In genomic region chr5:119246824-119247223, GRCm38 (mm10) we compare ENCODE assay signal across 9 mouse cellular contexts.
DNase-seq lines count a peak whose midpoint lies in the region; ATAC-seq lines count a peak whose summit lies in the region.
"Had no signal": no experiment of that assay in that cellular context is flagged by ENCODE, and none has a peak within 500 bp of the region (broad histone marks: within the 10 kb centered on the region; RNA-seq: fewer than 3 reads in every experiment).

No protein-coding gene starts in this region.

- intact Hi-C loops in heart, postnatal 25 days (cut with DNase I) = loop anchor here (2.0 kb wide), 1 partner anchor 424 kb away; the partner anchor contains the start of gene Tbx3

- no peaks in the 10 kb centered on the region for H3K27me3 ChIP-seq in forebrain, embryonic 13.5 days
- H3K27me3 ChIP-seq in forebrain, embryonic 10.5 days (ENCODE audit: poor library complexity, severe bottlenecking) = no peaks in the 10 kb centered on the region; the same call in 1 of the 2 replicates

- no peak overlapping the region for H3K27ac ChIP-seq in forebrain, embryonic 13.5 days
- H3K27ac ChIP-seq in forebrain, embryonic 10.5 days = no peak overlapping the region; the same call in 1 of the 2 replicates
- H3K27ac ChIP-seq: macrophage had no signal

- no peaks in the 10 kb centered on the region for H3K9me3 ChIP-seq in forebrain, embryonic 13.5 days (replicated peaks)
- H3K9me3 ChIP-seq in forebrain, embryonic 10.5 days = no peaks in the 10 kb centered on the region

- WGBS in forebrain, embryonic 13.5 days = 63% methylated on average over 10 of the region's 10 CpGs
- WGBS in forebrain, embryonic 10.5 days = 47% methylated on average over 10 of the region's 10 CpGs

- H3K4me2 ChIP-seq in forebrain, embryonic 13.5 days = no peak overlapping the region

- H3K9ac ChIP-seq in forebrain, embryonic 13.5 days = no peak overlapping the region

- no peaks in the 10 kb centered on the region for H3K4me1 ChIP-seq in forebrain, embryonic 13.5 days
- H3K4me1 ChIP-seq in forebrain, embryonic 10.5 days = peaks cover 10% of the 10 kb centered on the region

- H3K36me3 ChIP-seq in forebrain, embryonic 13.5 days (ENCODE audit: poor library complexity, severe bottlenecking) = no peaks in the 10 kb centered on the region
- no peaks in the 10 kb centered on the region for H3K36me3 ChIP-seq in forebrain, embryonic 10.5 days (replicated peaks)

- no peak for ATAC-seq in forebrain, embryonic 13.5 days

- no peak overlapping the region for H3K4me3 ChIP-seq in forebrain, embryonic 13.5 days
- H3K4me3 ChIP-seq in forebrain, embryonic 10.5 days = no peak overlapping the region

- DNase-seq in retina, postnatal 1 day = peak; percentile 55
- no peak for DNase-seq in retina, embryonic 14.5 days (ENCODE audit: low spot score)
- peak; percentile 14 for DNase-seq in heart, postnatal 25 days (ENCODE audit: low spot score)
- DNase-seq in left cerebral cortex, adult 8-10 months (ENCODE audit: low spot score in 2 of 2) = peak; percentile 10 to 67
- DNase-seq in skeletal muscle tissue, adult 2 months (ENCODE audit: low read depth, low spot score) = peak; percentile 92
- DNase-seq in forebrain, embryonic 10.5 days (ENCODE audit: extremely low spot score, low spot score) = no peak
- no peak for DNase-seq in T-cell, adult 2 months (ENCODE audit: low spot score)

Comparison
In these comparisons a context has a peak if more than half of its experiments do, and no peak if none do; other contexts are left out.
1. DNase-seq: peak in retina, postnatal 1 day (single experiment), heart, postnatal 25 days (single experiment), left cerebral cortex, adult 8-10 months (2 of 2) and skeletal muscle tissue, adult 2 months (single experiment); none in retina, embryonic 14.5 days (single experiment), forebrain, embryonic 10.5 days (single experiment) and T-cell, adult 2 months (single experiment).